Mouse (Mus musculus) T-cell, adult 2 months (primary cell): ENCODE results near the gene Gls2.
A peak's percentile ranks its signal among the peaks of the same experiment; 100 is the strongest.
"Not testable (repeated sequence)": the region's sequence is repeated elsewhere in the genome, so short reads cannot be mapped to it uniquely, and the experiment has no call there.

Experiments
- DNase-seq: peaks from one replicate; pipeline ENCODE4 v3.0.0; 2022; ENCODE audit warnings: low spot score

The Gls2 gene

GRCm38 (mm10) chr10:128194024-128194550 lies at the start of gene Gls2:
TSS of gene Gls2 (plus strand) at chr10:128194457.
- peak; percentile 68 for DNase-seq

- no peak for DNase-seq
These were observed 49.3 kb upstream of the Gls2 start for GRCm38 (mm10) chr10:128144961-128145360.

- DNase-seq: no peak
These were observed 45.4 kb upstream of the Gls2 start for GRCm38 (mm10) chr10:128148789-128149365.

- peak; percentile 10 for DNase-seq
These were observed 44.7 kb upstream of the Gls2 start for GRCm38 (mm10) chr10:128149592-128149991.

GRCm38 (mm10) chr10:128150941-128151340 lies 43.3 kb upstream of the Gls2 start:
- no peak for DNase-seq

- DNase-seq: no peak
These were observed 40.3 kb upstream of the Gls2 start for GRCm38 (mm10) chr10:128153978-128154377.

GRCm38 (mm10) chr10:128165726-128166125 lies 28.5 kb upstream of the Gls2 start:
- DNase-seq: not testable (repeated sequence)

- no peak for DNase-seq
These were observed 27.2 kb upstream of the Gls2 start for GRCm38 (mm10) chr10:128167091-128167490.

GRCm38 (mm10) chr10:128171348-128171747 lies 22.9 kb upstream of the Gls2 start:
- DNase-seq: not testable (repeated sequence)

- no peak for DNase-seq
These were observed 19.0 kb upstream of the Gls2 start for GRCm38 (mm10) chr10:128175302-128175701.

- peak; percentile 74 for DNase-seq
These were observed 18.1 kb upstream of the Gls2 start for GRCm38 (mm10) chr10:128175996-128176755.

GRCm38 (mm10) chr10:128177316-128177715 lies 16.9 kb upstream of the Gls2 start:
- DNase-seq: no peak

GRCm38 (mm10) chr10:128179989-128180388 lies 14.3 kb upstream of the Gls2 start, which contains the start of gene Rbms2:
TSS of gene Rbms2 (minus strand) at chr10:128180297.
- DNase-seq: no peak

GRCm38 (mm10) chr10:128184296-128184695 lies 10.0 kb upstream of the Gls2 start:
- DNase-seq: no peak

- DNase-seq: no peak
These were observed 8.8 kb upstream of the Gls2 start for GRCm38 (mm10) chr10:128185277-128185940.

GRCm38 (mm10) chr10:128185959-128186358 lies 8.3 kb upstream of the Gls2 start:
- peak; percentile 70 for DNase-seq

- no peak for DNase-seq
These were observed 7.1 kb upstream of the Gls2 start for GRCm38 (mm10) chr10:128187181-128187605.

- peak; percentile 59 for DNase-seq
These were observed 5.9 kb upstream of the Gls2 start for GRCm38 (mm10) chr10:128188242-128188877.

GRCm38 (mm10) chr10:128191472-128191871 lies 2.8 kb upstream of the Gls2 start:
- no peak for DNase-seq

- DNase-seq: not testable (repeated sequence)
These were observed 2.1 kb upstream of the Gls2 start for GRCm38 (mm10) chr10:128192030-128192766.

- DNase-seq: no peak
These were observed 1.1 kb upstream of the Gls2 start for GRCm38 (mm10) chr10:128193113-128193512.
